Mouse (Mus musculus): ENCODE results near the gene Tmprss13. TPM values are rescaled to one million over a fixed set of nuclear protein-coding genes. Genes with fewer than 3 reads are reported as not detected.
A peak's percentile ranks its signal among the peaks of the same experiment; 100 is the strongest.

The Tmprss13 gene
- total and polyA plus RNA-seq, 2 experiments from 2014 or later, result 0.05 TPM; not detected in 1

GRCm38 (mm10) chr9:45282466-45282865 lies 36.4 kb upstream of the Tmprss13 start:
- ATAC-seq (ENCODE audit: low FRiP score) (no peak), DNase-seq (ENCODE audit: low spot score) (no peak)
- 91% methylated on average over 5 of the region's 5 CpGs for WGBS
- Histone ChIP-seq H3K9me3 (ENCODE audit: low read length) (no peaks in the 10 kb centered on the region), H3K36me3 (ENCODE audit: insufficient read depth, low read length) (no peaks in the 10 kb centered on the region), H3K4me1 (ENCODE audit: insufficient read depth, low read length) (no peaks in the 10 kb centered on the region), H3K27me3 (ENCODE audit: insufficient read depth, low read length) (no peaks in the 10 kb centered on the region), H3K9ac (replicated peaks; ENCODE audit: low read length, poor library complexity, severe bottlenecking) (no peak overlapping the region), H3K4me3 (ENCODE audit: low read depth, low read length) (no peak overlapping the region), H3K4me2 (ENCODE audit: low read depth, low read length, poor library complexity, severe bottlenecking) (no peak overlapping the region), H3K27ac (ENCODE audit: low read depth, low read length) (no peak overlapping the region)
- no peak for TF ChIP-seq CTCF (IDR thresholded peaks at IDR 0.05)

- Histone ChIP-seq H3K27ac (ENCODE audit: low read depth, low read length) (no peak overlapping the region), H3K4me1 (ENCODE audit: insufficient read depth, low read length) (no peaks in the 10 kb centered on the region), H3K9me3 (ENCODE audit: low read length) (no peaks in the 10 kb centered on the region), H3K36me3 (ENCODE audit: insufficient read depth, low read length) (no peaks in the 10 kb centered on the region), H3K4me2 (ENCODE audit: low read depth, low read length, poor library complexity, severe bottlenecking) (no peak overlapping the region), H3K27me3 (ENCODE audit: insufficient read depth, low read length) (no peaks in the 10 kb centered on the region), H3K9ac (replicated peaks; ENCODE audit: low read length, poor library complexity, severe bottlenecking) (no peak overlapping the region), H3K4me3 (ENCODE audit: low read depth, low read length) (no peak overlapping the region)
- no peak for TF ChIP-seq CTCF (IDR thresholded peaks at IDR 0.05)
- 83% methylated on average over 11 of the region's 11 CpGs for WGBS
- ATAC-seq (ENCODE audit: low FRiP score) (no peak), DNase-seq (ENCODE audit: low spot score) (no peak)
Observed at GRCm38 (mm10) chr9:45291481-45292168, 27.3 kb upstream of the Tmprss13 start.

GRCm38 (mm10) chr9:45294210-45295011 lies 24.5 kb upstream of the Tmprss13 start:
- WGBS, result 42% methylated on average over 10 of the region's 10 CpGs
- ATAC-seq (ENCODE audit: low FRiP score), result no peak

GRCm38 (mm10) chr9:45299231-45300006 lies 19.5 kb upstream of the Tmprss13 start:
- ATAC-seq (ENCODE audit: low FRiP score) (no peak), DNase-seq (ENCODE audit: low spot score) (peak; percentile 18)
- H3K36me3 ChIP-seq (ENCODE audit: insufficient read depth, low read length), result no peaks in the 10 kb centered on the region
- 83% methylated on average over 11 of the region's 11 CpGs for WGBS
- no peak overlapping the region for H3K9ac ChIP-seq (replicated peaks; ENCODE audit: low read length, poor library complexity, severe bottlenecking)
- H3K4me2 ChIP-seq (ENCODE audit: low read depth, low read length, poor library complexity, severe bottlenecking), result no peak overlapping the region
- no peaks in the 10 kb centered on the region for H3K9me3 ChIP-seq (ENCODE audit: low read length)
- H3K4me3 ChIP-seq (ENCODE audit: low read depth, low read length), result no peak overlapping the region
- no peak overlapping the region for H3K27ac ChIP-seq (ENCODE audit: low read depth, low read length)
- peak; percentile 72 for TF ChIP-seq CTCF (IDR thresholded peaks at IDR 0.05)
- H3K4me1 ChIP-seq (ENCODE audit: insufficient read depth, low read length), result no peaks in the 10 kb centered on the region
- H3K27me3 ChIP-seq (ENCODE audit: insufficient read depth, low read length), result no peaks in the 10 kb centered on the region

More at GRCm38 (mm10) chr9:45294210-45295011, 24.5 kb upstream of the Tmprss13 start:
- no peak for TF ChIP-seq CTCF (IDR thresholded peaks at IDR 0.05)
- DNase-seq (ENCODE audit: low spot score), result no peak
- H3K27ac ChIP-seq (ENCODE audit: low read depth, low read length), result no peak overlapping the region
- H3K4me2 ChIP-seq (ENCODE audit: low read depth, low read length, poor library complexity, severe bottlenecking), result no peak overlapping the region
- H3K9ac ChIP-seq (replicated peaks; ENCODE audit: low read length, poor library complexity, severe bottlenecking), result no peak overlapping the region
- no peak overlapping the region for H3K4me3 ChIP-seq (ENCODE audit: low read depth, low read length)
- H3K9me3 ChIP-seq (ENCODE audit: low read length), result no peaks in the 10 kb centered on the region
- H3K4me1 ChIP-seq (ENCODE audit: insufficient read depth, low read length), result no peaks in the 10 kb centered on the region
- H3K27me3 ChIP-seq (ENCODE audit: insufficient read depth, low read length), result no peaks in the 10 kb centered on the region
- H3K36me3 ChIP-seq (ENCODE audit: insufficient read depth, low read length), result no peaks in the 10 kb centered on the region

GRCm38 (mm10) chr9:45300422-45301104 lies 18.3 kb upstream of the Tmprss13 start:
- H3K36me3 ChIP-seq (ENCODE audit: insufficient read depth, low read length), result no peaks in the 10 kb centered on the region

More at GRCm38 (mm10) chr9:45300422-45301104, 18.3 kb upstream of the Tmprss13 start:
- Histone ChIP-seq H3K27me3 (ENCODE audit: insufficient read depth, low read length) (no peaks in the 10 kb centered on the region), H3K4me1 (ENCODE audit: insufficient read depth, low read length) (no peaks in the 10 kb centered on the region), H3K4me3 (ENCODE audit: low read depth, low read length) (peak overlapping the region; percentile 1; the same call in 1 of the 2 replicates), H3K9me3 (ENCODE audit: low read length) (no peaks in the 10 kb centered on the region), H3K4me2 (ENCODE audit: low read depth, low read length, poor library complexity, severe bottlenecking) (peak overlapping the region; percentile 35), H3K27ac (ENCODE audit: low read depth, low read length) (peak overlapping the region; percentile 64), H3K9ac (replicated peaks; ENCODE audit: low read length, poor library complexity, severe bottlenecking) (peak overlapping the region; percentile 39; the same call in 1 of the 2 replicates)
- peak; percentile 93 for ATAC-seq (ENCODE audit: low FRiP score)
- TF ChIP-seq CTCF (IDR thresholded peaks at IDR 0.05), result peak; percentile 96
- 12% methylated on average over 20 of the region's 20 CpGs for WGBS
- peak; percentile 95 for DNase-seq (ENCODE audit: low spot score)
